Mouse (Mus musculus): ENCODE results near the gene Ino80b. TPM values are rescaled to one million over a fixed set of nuclear protein-coding genes. Genes with fewer than 3 reads are reported as not detected.

The Ino80b gene
- polyA plus RNA-seq, 1 experiment from 2014 or later = 14.5 TPM

DNA sequence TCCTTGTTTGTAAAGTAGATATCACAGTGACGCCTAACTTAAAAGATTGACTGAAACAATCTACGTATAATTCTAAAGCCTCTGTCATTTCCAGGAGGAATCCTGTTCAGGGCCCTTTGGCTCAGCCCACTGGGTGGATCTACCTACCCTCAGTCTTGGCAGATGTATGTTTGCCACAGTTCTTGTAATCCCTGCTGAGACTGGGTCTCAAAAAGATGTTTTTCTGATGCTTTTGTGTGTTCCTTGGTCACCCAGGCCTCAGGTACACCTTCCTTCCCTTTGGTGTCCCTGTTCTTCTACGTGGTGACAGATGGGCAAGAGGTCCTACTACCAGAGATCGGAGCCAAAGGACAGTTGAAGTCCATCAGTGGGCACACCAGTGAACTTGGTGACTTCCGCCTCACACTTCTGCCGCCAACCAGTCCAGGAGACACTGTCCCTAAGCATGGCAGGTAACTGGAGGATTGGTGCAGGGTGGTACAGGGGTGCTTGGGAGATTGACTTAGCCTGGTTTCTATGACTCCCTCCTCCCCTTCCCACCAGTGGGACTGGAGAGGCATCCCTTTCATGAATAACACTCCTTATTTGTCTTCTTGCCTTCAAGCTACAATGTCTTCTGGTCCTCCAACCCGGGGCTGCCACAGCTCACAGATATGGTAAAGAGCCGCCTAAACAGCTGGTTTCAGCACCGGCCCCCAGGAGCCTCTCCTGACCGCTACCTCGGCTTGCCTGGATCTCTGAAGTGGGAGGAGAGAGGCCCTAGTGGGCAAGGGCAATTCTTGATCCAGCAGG is 8.7 kb downstream of the Ino80b start:
- WGBS = 77% methylated on average over 11 of the region's 11 CpGs
- Histone ChIP-seq H3K4me2 (ENCODE audit: low read length) (peak overlapping the region; percentile 95), H3K4me3 (ENCODE audit: low read depth, low read length) (peak overlapping the region; percentile 86), H3K9ac (ENCODE audit: low read depth, low read length) (peak overlapping the region; percentile 93), H3K36me3 (ENCODE audit: control insufficient read depth, insufficient read depth, low read length) (peaks cover 15% of the 10 kb centered on the region), H3K27me3 (ENCODE audit: control insufficient read depth, insufficient read depth, low read depth, low read length) (no peaks in the 10 kb centered on the region), H3K27ac (ENCODE audit: low read length) (no peak overlapping the region), H3K9me3 (replicated peaks; ENCODE audit: control insufficient read depth, low read length, poor library complexity, severe bottlenecking) (no peaks in the 10 kb centered on the region), H3K4me1 (ENCODE audit: control insufficient read depth, insufficient read depth, low read length) (peaks cover 29% of the 10 kb centered on the region)
- no peak for ATAC-seq

DNA sequence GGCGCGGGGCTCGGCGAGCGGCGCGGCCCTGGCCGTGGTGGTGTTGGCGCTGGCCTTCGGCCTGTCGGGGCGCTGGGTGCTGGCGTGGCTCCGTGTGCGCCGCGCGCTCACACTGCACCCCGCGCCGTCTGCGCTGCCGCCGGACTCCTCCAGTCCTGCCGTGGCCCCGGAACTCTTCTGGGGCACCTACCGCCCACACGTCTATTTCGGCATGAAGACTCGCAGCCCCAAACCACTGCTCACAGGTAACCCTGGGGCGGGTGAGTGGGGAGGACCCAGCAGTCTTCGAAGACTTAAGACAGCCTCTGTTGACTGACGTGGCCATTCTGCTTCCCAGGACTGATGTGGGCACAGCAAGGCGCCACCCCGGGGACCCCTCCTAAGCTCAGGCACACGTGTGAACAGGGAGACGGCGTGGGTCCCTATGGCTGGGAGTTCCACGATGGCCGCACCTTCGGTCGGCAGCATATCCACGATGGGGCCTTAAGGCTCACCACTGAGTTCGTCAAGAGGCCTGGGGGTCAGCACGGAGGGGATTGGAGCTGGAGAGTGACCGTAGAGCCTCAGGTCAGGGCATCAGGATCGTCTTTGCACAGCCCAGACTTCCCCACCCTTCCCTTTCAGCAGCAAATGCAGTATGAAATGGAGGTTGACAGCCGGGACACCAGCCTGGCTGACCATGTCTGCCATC is 9.4 kb downstream of the Ino80b start:
- ATAC-seq = peak; percentile 52
- Histone ChIP-seq H3K4me1 (ENCODE audit: control insufficient read depth, insufficient read depth, low read length) (peaks cover 29% of the 10 kb centered on the region), H3K9ac (ENCODE audit: low read depth, low read length) (peak overlapping the region; percentile 93), H3K27ac (ENCODE audit: low read length) (peak overlapping the region; percentile 81), H3K27me3 (ENCODE audit: control insufficient read depth, insufficient read depth, low read depth, low read length) (no peaks in the 10 kb centered on the region), H3K4me2 (ENCODE audit: low read length) (peak overlapping the region; percentile 95), H3K36me3 (ENCODE audit: control insufficient read depth, insufficient read depth, low read length) (peaks cover 15% of the 10 kb centered on the region), H3K9me3 (replicated peaks; ENCODE audit: control insufficient read depth, low read length, poor library complexity, severe bottlenecking) (no peaks in the 10 kb centered on the region), H3K4me3 (ENCODE audit: low read depth, low read length) (peak overlapping the region; percentile 86)
- 1% methylated on average over 40 of the region's 48 CpGs for WGBS

DNA sequence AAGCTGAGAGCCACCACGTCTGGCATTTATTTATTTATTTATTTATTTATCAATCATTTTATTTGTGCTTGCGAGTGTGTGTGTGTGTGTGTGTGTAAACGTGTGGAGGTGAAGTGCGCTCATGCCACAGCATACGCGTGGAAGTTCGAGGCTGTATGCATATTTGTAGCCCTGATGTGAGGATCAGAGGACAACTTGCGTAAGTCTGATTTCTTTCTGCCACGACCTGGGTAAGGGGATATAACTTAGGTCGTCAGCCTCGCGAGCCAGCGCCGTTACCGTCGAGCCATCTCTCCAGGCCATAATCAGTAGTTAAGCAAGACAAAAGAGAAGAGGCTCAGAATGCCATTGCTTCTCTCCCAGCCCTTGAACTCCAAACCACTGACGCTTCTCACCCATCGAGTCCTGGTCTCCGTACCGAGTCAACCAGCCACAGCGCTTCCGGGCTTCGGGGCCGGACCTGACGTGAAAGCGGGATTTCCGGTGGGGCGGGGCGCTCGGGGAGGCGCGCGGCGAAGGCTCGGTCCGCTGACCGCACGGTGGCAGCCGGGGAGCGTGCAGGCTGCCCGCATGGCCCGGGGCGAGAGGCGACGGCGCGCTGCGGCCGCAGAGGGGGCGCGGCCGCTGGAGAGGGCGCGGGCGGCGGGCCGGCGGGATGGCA is 10.1 kb downstream of the Ino80b start, which contains the start of gene Mogs:
Mogs (plus strand) TSS at position 486 of the 661 bp plus-strand sequence.
- Histone ChIP-seq H3K9me3 (replicated peaks; ENCODE audit: control insufficient read depth, low read length, poor library complexity, severe bottlenecking) (no peaks in the 10 kb centered on the region), H3K4me3 (ENCODE audit: low read depth, low read length) (peak within 1 kb of the TSS; percentile 86), H3K36me3 (ENCODE audit: control insufficient read depth, insufficient read depth, low read length) (peaks cover 15% of the 10 kb centered on the region), H3K27me3 (ENCODE audit: control insufficient read depth, insufficient read depth, low read depth, low read length) (no peaks in the 10 kb centered on the region), H3K4me2 (ENCODE audit: low read length) (peak within 1 kb of the TSS; percentile 95), H3K9ac (ENCODE audit: low read depth, low read length) (peak within 1 kb of the TSS; percentile 93), H3K4me1 (ENCODE audit: control insufficient read depth, insufficient read depth, low read length) (peaks cover 27% of the 10 kb centered on the region), H3K27ac (ENCODE audit: low read length) (peak within 1 kb of the TSS; percentile 81)
- peak; percentile 87 for ATAC-seq
- WGBS = 3% methylated on average over 45 of the region's 58 CpGs

DNA sequence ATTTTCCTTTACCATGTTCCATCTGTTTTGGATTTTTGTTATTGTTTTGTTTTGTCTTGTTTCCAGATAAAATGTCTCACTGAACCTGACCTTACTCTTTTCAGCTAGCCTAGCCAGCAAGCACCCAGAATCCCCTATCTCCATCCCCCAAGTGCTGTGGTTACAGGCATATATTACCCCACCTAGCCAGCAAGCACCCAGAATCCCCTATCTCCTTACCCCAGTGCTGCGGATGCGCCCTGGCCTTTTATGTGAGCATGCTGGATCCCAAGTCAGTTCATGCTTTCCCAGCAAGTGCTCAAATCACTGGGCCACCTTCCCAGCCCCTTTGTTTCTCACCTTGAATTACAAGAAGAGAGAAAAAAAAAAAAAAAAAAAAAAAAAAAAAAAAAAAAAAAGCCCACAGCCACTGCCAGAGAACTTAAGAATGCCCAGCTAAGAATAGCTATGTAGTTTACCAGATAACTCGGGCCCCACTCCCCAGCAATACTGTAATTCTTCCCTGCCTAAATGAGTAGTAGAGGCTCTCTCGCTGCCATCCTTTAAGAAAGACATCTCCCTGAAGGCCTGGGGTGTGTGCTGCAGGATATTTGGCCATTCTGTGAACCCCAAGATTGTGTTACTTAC is 13.6 kb downstream of the Ino80b start:
- WGBS = 86% methylated on average over 4 of the region's 4 CpGs
- ATAC-seq = no peak

DNA sequence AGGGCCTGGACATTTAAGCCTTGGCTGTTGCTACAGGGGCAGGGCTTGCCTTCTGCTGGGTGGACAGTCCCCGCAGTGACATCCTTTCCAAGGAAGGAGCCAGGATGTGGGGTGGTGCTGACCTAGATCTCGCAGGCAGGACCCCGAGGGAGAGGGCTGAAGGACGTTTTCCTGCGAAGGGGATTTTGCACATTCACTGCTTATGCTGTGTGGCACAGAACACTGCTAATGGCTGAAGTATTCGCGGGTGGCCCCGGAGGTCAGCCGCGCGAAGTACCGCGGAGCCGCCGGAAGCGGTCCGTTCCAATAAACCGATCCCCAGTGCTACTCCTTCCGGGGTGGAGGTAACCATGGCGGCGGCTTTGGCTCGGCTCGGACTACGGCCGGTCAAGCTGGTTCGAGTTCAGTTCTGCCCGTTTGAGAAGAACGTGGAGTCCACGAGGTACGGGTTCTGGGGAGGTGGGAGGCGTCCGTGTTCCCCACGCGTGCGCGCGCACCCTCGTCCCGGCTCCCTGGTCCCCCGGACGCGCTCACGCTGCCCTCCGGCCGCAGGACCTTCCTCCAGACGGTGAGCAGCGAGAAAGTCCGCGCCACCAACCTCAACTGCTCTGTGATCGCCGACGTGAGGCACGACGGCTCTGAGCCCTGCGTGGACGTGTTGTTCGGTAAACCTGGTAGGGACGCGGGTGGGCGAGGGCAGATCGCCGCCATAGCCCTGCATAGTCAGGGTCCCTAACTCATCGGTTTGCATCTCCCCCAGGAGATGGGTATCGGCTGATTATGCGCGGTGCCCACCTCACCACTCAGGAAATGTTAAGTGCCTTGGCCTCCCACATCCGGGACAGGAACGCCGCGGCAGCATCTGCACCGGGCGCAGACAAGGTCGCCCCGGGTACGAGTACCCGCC is 16.2 kb downstream of the Ino80b start, which contains the start of gene Mrpl53:
Mrpl53 (plus strand) TSS at position 279 of the 907 bp plus-strand sequence.
- no peaks in the 10 kb centered on the region for H3K9me3 ChIP-seq (replicated peaks; ENCODE audit: control insufficient read depth, low read length, poor library complexity, severe bottlenecking)

More for the DNA sequence above, 13.6 kb downstream of the Ino80b start:
- no peak overlapping the region for H3K27ac ChIP-seq (ENCODE audit: low read length)
- no peak overlapping the region for H3K4me3 ChIP-seq (ENCODE audit: low read depth, low read length)
- H3K4me1 ChIP-seq (ENCODE audit: control insufficient read depth, insufficient read depth, low read length) = peaks cover 31% of the 10 kb centered on the region
- no peaks in the 10 kb centered on the region for H3K9me3 ChIP-seq (replicated peaks; ENCODE audit: control insufficient read depth, low read length, poor library complexity, severe bottlenecking)
- H3K9ac ChIP-seq (ENCODE audit: low read depth, low read length) = no peak overlapping the region
- no peak overlapping the region for H3K4me2 ChIP-seq (ENCODE audit: low read length)
- peaks cover 4% of the 10 kb centered on the region; the same call in 1 of the 2 replicates for H3K36me3 ChIP-seq (ENCODE audit: control insufficient read depth, insufficient read depth, low read length)
- H3K27me3 ChIP-seq (ENCODE audit: control insufficient read depth, insufficient read depth, low read depth, low read length) = no peaks in the 10 kb centered on the region

DNA sequence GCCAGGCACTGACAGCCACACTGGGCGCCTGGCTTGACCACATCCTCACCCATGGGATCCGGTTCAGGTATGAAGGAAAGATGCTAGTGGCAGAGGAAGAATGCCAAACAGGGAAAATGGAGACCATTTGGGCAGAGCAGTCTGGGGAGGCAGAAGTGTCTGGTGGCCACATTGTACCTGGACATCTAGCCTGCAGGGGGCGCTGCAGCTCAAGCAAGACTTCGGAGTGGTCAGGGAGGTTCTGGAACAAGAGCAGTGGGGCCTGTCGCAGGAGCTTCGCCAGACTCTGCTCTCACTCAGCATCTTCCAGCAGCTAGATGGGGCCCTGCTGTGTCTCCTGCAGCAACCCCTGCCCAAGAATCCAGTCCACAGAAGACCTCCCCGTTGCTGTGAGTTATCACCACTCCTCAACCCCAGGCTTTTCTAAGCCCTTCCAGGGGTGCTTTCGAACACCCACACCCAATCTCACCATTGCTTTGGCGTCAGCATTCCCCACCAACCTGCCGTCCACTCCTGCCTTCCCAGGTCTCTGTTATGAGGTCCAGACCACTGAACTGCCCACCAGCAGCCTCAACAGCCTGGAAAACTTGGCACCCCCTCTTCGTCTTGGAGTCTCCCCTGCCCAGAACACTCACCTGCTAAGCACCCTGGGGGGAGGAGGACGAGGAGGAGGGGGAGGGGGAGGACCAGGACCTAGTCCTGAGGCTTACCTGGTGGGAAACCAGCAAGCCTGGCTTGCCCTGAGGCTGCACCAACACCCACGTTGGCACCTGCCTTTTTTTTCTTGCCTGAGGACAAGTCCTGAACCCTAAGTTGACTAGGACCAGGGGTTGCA is 17.4 kb downstream of the Ino80b start:
- Histone ChIP-seq H3K36me3 (ENCODE audit: control insufficient read depth, insufficient read depth, low read length) (peaks cover 4% of the 10 kb centered on the region; the same call in 1 of the 2 replicates), H3K4me3 (ENCODE audit: low read depth, low read length) (no peak overlapping the region), H3K4me2 (ENCODE audit: low read length) (peak overlapping the region; percentile 96), H3K9me3 (replicated peaks; ENCODE audit: control insufficient read depth, low read length, poor library complexity, severe bottlenecking) (no peaks in the 10 kb centered on the region), H3K27me3 (ENCODE audit: control insufficient read depth, insufficient read depth, low read depth, low read length) (no peaks in the 10 kb centered on the region), H3K4me1 (ENCODE audit: control insufficient read depth, insufficient read depth, low read length) (peaks cover 27% of the 10 kb centered on the region), H3K27ac (ENCODE audit: low read length) (peak overlapping the region; percentile 71; the same call in 1 of the 2 replicates), H3K9ac (ENCODE audit: low read depth, low read length) (peak overlapping the region; percentile 86; the same call in 1 of the 2 replicates)
- 0 out of 2 replicates have a peak, but pooled peaks have one; percentile 3 for ATAC-seq
- WGBS = 34% methylated on average over 13 of the region's 13 CpGs

More for the DNA sequence above, 16.2 kb downstream of the Ino80b start, which contains the start of gene Mrpl53:
- Histone ChIP-seq H3K27ac (ENCODE audit: low read length) (peak within 1 kb of the TSS; percentile 71), H3K4me3 (ENCODE audit: low read depth, low read length) (peak within 1 kb of the TSS; percentile 85), H3K36me3 (ENCODE audit: control insufficient read depth, insufficient read depth, low read length) (peaks cover 4% of the 10 kb centered on the region; the same call in 1 of the 2 replicates), H3K4me2 (ENCODE audit: low read length) (peak within 1 kb of the TSS; percentile 96), H3K27me3 (ENCODE audit: control insufficient read depth, insufficient read depth, low read depth, low read length) (no peaks in the 10 kb centered on the region), H3K9ac (ENCODE audit: low read depth, low read length) (peak within 1 kb of the TSS; percentile 86), H3K4me1 (ENCODE audit: control insufficient read depth, insufficient read depth, low read length) (peaks cover 19% of the 10 kb centered on the region)
- under 1% methylated on average over 76 of the region's 76 CpGs for WGBS
- peak; percentile 91 for ATAC-seq

DNA sequence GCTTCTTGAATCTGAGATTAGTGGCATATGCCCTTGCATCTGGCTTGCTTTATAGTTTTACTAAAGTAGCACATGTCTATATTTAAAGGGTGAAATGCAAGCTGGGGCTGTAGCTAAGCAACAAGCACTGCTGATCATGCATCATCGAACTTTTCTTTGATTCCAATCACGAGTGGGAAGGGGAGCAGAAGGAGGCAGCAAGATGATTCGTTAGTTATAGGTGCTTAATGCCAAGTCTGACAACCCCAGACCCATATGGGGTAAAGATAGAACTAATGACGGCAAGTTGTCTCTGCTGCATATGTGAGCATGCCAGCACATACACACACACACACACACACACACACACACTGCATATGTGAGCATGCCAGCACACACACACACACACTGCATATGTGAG is 21.1 kb downstream of the Ino80b start:
- no peak overlapping the region for H3K4me2 ChIP-seq (ENCODE audit: low read length)
- peaks cover 4% of the 10 kb centered on the region; the same call in 1 of the 2 replicates for H3K36me3 ChIP-seq (ENCODE audit: control insufficient read depth, insufficient read depth, low read length)
- ATAC-seq = no peak
- H3K9ac ChIP-seq (ENCODE audit: low read depth, low read length) = no peak overlapping the region
- no peaks in the 10 kb centered on the region for H3K9me3 ChIP-seq (replicated peaks; ENCODE audit: control insufficient read depth, low read length, poor library complexity, severe bottlenecking)
- WGBS = 69% methylated on average over 4 of the region's 4 CpGs
- peaks cover 26% of the 10 kb centered on the region for H3K4me1 ChIP-seq (ENCODE audit: control insufficient read depth, insufficient read depth, low read length)
- H3K27me3 ChIP-seq (ENCODE audit: control insufficient read depth, insufficient read depth, low read depth, low read length) = no peaks in the 10 kb centered on the region
- no peak overlapping the region for H3K4me3 ChIP-seq (ENCODE audit: low read depth, low read length)
- no peak overlapping the region for H3K27ac ChIP-seq (ENCODE audit: low read length)

Measured in midbrain, embryonic 16.5 days (tissue).